Mouse (Mus musculus) left cerebral cortex, postnatal 14 days (tissue): ENCODE results near the gene Itprid2. TPM values are rescaled to one million over a fixed set of nuclear protein-coding genes. Genes with fewer than 3 reads are reported as not detected.
A peak's percentile ranks its signal among the peaks of the same experiment; 100 is the strongest.
"Not testable (repeated sequence)": the region's sequence is repeated elsewhere in the genome, so short reads cannot be mapped to it uniquely, and the experiment has no call there.

Experiments
- DNase-seq, 2 experiments: peaks; one replicate each; pipeline ENCODE4 v3.0.0; 2021 to 2022; ENCODE audit warnings: low spot score in 2 of 2, mixed read lengths in 1 of 2
- intact Hi-C: fragments of 180-260 bp; cut with DNase I; formaldehyde crosslinking; loops from one replicate; pipeline ENCODE4 v1.15.1; 2025
- long read RNA-seq, 2 experiments: library from polyadenylated mRNA; stranded (forward); transcript quantifications; one replicate each; pipeline ENCODE4 v2.0.0; 2021
- total RNA-seq, 2 experiments: library from RNA; stranded (reverse); gene quantifications; 2 replicates each; pipeline ENCODE4 v1.2.3; 2021

The Itprid2 gene
- total RNA-seq = 10 to 100 TPM; 26.1 to 28.8 TPM
- long read RNA-seq, experiment 1, full-length matches to known transcripts = 5 of 15 reads
- long read RNA-seq, experiment 1, partial matches to known transcripts = 7 of 15 reads
- long read RNA-seq, experiment 1, other reads (novel, unspliced or antisense) = 3 of 15 reads
- long read RNA-seq, experiment 2, full-length matches to known transcripts = 6 of 20 reads
- long read RNA-seq, experiment 2, partial matches to known transcripts = 11 of 20 reads
- long read RNA-seq, experiment 2, other reads (novel, unspliced or antisense) = 3 of 20 reads

- intact Hi-C loops = loop anchor here (5.0 kb wide), 1 partner anchor 122 kb away; no protein-coding TSS in a partner anchor
- peak; percentile 92 to 94 for DNase-seq
Measured at GRCm38 (mm10) chr2:79634528-79635400, at the start of gene Itprid2. TSS of gene Itprid2 (plus strand) at chr2:79635352.

GRCm38 (mm10) chr2:79596177-79596576, 39.0 kb upstream of the Itprid2 start:
- no peak for DNase-seq
- intact Hi-C loops = no loop called here

- no peak for DNase-seq
- intact Hi-C loops = no loop called here
Measured at GRCm38 (mm10) chr2:79597090-79597489, 38.1 kb upstream of the Itprid2 start.

GRCm38 (mm10) chr2:79601109-79601508, 34.0 kb upstream of the Itprid2 start:
- intact Hi-C loops = not testable (repeated sequence)

GRCm38 (mm10) chr2:79601691-79602116, 33.4 kb upstream of the Itprid2 start:
- intact Hi-C loops = no loop called here
- no peak for DNase-seq

More at GRCm38 (mm10) chr2:79601109-79601508, 34.0 kb upstream of the Itprid2 start:
- DNase-seq = not testable (repeated sequence)

GRCm38 (mm10) chr2:79602306-79602705, 32.8 kb upstream of the Itprid2 start:
- intact Hi-C loops = no loop called here

GRCm38 (mm10) chr2:79603363-79603762, 31.8 kb upstream of the Itprid2 start:
- no peak for DNase-seq
- intact Hi-C loops = no loop called here

More at GRCm38 (mm10) chr2:79602306-79602705, 32.8 kb upstream of the Itprid2 start:
- DNase-seq = no peak

- intact Hi-C loops = no loop called here
- no peak for DNase-seq
Measured at GRCm38 (mm10) chr2:79606033-79606432, 29.1 kb upstream of the Itprid2 start.

GRCm38 (mm10) chr2:79607181-79607580, 28.0 kb upstream of the Itprid2 start:
- intact Hi-C loops = no loop called here
- no peak for DNase-seq

- no peak for DNase-seq
- intact Hi-C loops = no loop called here
Measured at GRCm38 (mm10) chr2:79608301-79609074, 26.7 kb upstream of the Itprid2 start.

- DNase-seq = no peak
- intact Hi-C loops = no loop called here
Measured at GRCm38 (mm10) chr2:79610894-79611293, 24.3 kb upstream of the Itprid2 start.

- intact Hi-C loops = no loop called here
Measured at GRCm38 (mm10) chr2:79618145-79618544, 17.0 kb upstream of the Itprid2 start.

GRCm38 (mm10) chr2:79618614-79619568, 16.3 kb upstream of the Itprid2 start:
- intact Hi-C loops = no loop called here
- no peak for DNase-seq

More at GRCm38 (mm10) chr2:79618145-79618544, 17.0 kb upstream of the Itprid2 start:
- no peak for DNase-seq

- intact Hi-C loops = no loop called here
Measured at GRCm38 (mm10) chr2:79623256-79623655, 11.9 kb upstream of the Itprid2 start.

GRCm38 (mm10) chr2:79627624-79628023, 7.5 kb upstream of the Itprid2 start:
- intact Hi-C loops = no loop called here
- no peak for DNase-seq

More at GRCm38 (mm10) chr2:79623256-79623655, 11.9 kb upstream of the Itprid2 start:
- no peak for DNase-seq

- intact Hi-C loops = no loop called here
- no peak for DNase-seq
Measured at GRCm38 (mm10) chr2:79630231-79630630, 4.9 kb upstream of the Itprid2 start.

GRCm38 (mm10) chr2:79635426-79636291, 507 bp downstream of the Itprid2 start:
- intact Hi-C loops = loop anchor here (5.0 kb wide), 1 partner anchor 123 kb away; no protein-coding TSS in a partner anchor
- DNase-seq = peak; percentile 40 to 55
